Mouse (Mus musculus) liver, adult 2 months (tissue): ENCODE measurements around the gene Anapc16. TPM values are rescaled to one million over a fixed set of nuclear protein-coding genes. Genes with fewer than 3 reads are reported as not detected.
A peak's percentile ranks its signal among the peaks of the same experiment; 100 is the strongest.
"Not testable (repeated sequence)": the region's sequence is repeated elsewhere in the genome, so short reads cannot be mapped to it uniquely, and the experiment has no call there.

Experiments used
- DNase-seq: peaks from one replicate; pipeline ENCODE4 v3.0.0-alpha.2; 2011; ENCODE audit warnings: low read depth, low spot score; ENCODE audit errors: extremely low read depth
- H3K27ac ChIP-seq: fragments of 200-500 bp; replicated peaks from 2 replicates; pipeline ENCODE4 v1.5.1; 2012; ENCODE audit warnings: low read depth, mild to moderate bottlenecking, control low read depth, inconsistent platforms, low read length; ENCODE audit not compliant: insufficient read depth
- H3K27me3 ChIP-seq: fragments of 200-500 bp; 2 replicates; pipeline ENCODE4 v1.6.1; 2012; ENCODE audit warnings: mild to moderate bottlenecking, moderate library complexity, low read length, inconsistent platforms; ENCODE audit not compliant: control insufficient read depth, insufficient read depth
- H3K36me3 ChIP-seq: fragments of 200-500 bp; 2 replicates; pipeline ENCODE4 v1.6.1; 2012; ENCODE audit warnings: low read length, inconsistent platforms; ENCODE audit not compliant: control insufficient read depth, insufficient read depth
- H3K4me1 ChIP-seq: fragments of 200-500 bp; 2 replicates; pipeline ENCODE4 v1.6.1; 2011; ENCODE audit warnings: low read length; ENCODE audit not compliant: control insufficient read depth, insufficient read depth
- H3K4me3 ChIP-seq: fragments of 200-500 bp; 2 replicates; pipeline ENCODE4 v1.5.1; 2011; ENCODE audit warnings: low read depth, mild to moderate bottlenecking, control low read depth, low read length, moderate library complexity; ENCODE audit not compliant: insufficient read depth
- H3K79me2 ChIP-seq: fragments of 200-500 bp; 2 replicates; pipeline ENCODE4 v1.6.1; 2012; ENCODE audit warnings: inconsistent platforms, mild to moderate bottlenecking, low read length, moderate library complexity; ENCODE audit not compliant: control insufficient read depth, insufficient read depth
- H3K9ac ChIP-seq: fragments of 200-500 bp; 2 replicates; pipeline ENCODE4 v1.6.1; 2012; ENCODE audit warnings: low read depth, mild to moderate bottlenecking, control low read depth, inconsistent platforms, low read length
- CTCF ChIP-seq: fragments of 200-500 bp; IDR thresholded peaks from 2 replicates; pipeline ENCODE4 v1.5.1; 2011; ENCODE audit warnings: low read depth, low read length, control low read depth
- POLR2A ChIP-seq: fragments of 200-500 bp; IDR thresholded peaks from 2 replicates; pipeline ENCODE4 v1.6.1; 2011; ENCODE audit warnings: low read length, control low read depth; ENCODE audit not compliant: insufficient read depth; ENCODE audit errors: extremely low read depth
- WGBS: fragments of 180-500 bp; shearing (Covaris S2); methylation state at CpG from one replicate; pipeline ENCODE4 v1.1.7; 2018; 5-methylcytosine and 5-hydroxymethylcytosine counted together
- polyA plus RNA-seq: library from polyadenylated mRNA; depleted of rRNA; stranded (reverse); fragments of >200 nt; gene quantifications from 2 replicates; pipeline ENCODE4 v1.2.3, GENCODE M21; 2012
- total RNA-seq: library from RNA; depleted of rRNA; stranded (reverse); fragments of >200 nt; gene quantifications from 2 replicates; pipeline ENCODE4 v1.2.3, GENCODE M21; 2014

The Anapc16 gene
- total and polyA plus RNA-seq, 2 experiments = 22.8 to 48.9 TPM

- 91% methylated on average over 3 of the region's 3 CpGs for whole genome bisulfite sequencing
- no peak for DNase-seq
- Histone ChIP-seq H3K27ac (no peak overlapping the region), H3K9ac (no peak overlapping the region), H3K79me2 (peaks cover 15% of the 10 kb centered on the region; the same call in 1 of the 2 replicates), H3K4me1 (peaks cover 7% of the 10 kb centered on the region), H3K4me3 (no peak overlapping the region), H3K36me3 (peaks cover 13% of the 10 kb centered on the region), H3K27me3 (no peaks in the 10 kb centered on the region)
- TF ChIP-seq POLR2A = no peak
- no peak for TF ChIP-seq CTCF
Observed at GRCm38 (mm10) chr10:59999057-59999456, 3.9 kb downstream of the Anapc16 start.

- Histone ChIP-seq H3K4me3 (no peak overlapping the region), H3K27ac (no peak overlapping the region), H3K9ac (no peak overlapping the region), H3K4me1 (peaks cover 7% of the 10 kb centered on the region), H3K79me2 (peaks cover 15% of the 10 kb centered on the region; the same call in 1 of the 2 replicates), H3K36me3 (peaks cover 17% of the 10 kb centered on the region), H3K27me3 (no peaks in the 10 kb centered on the region)
- TF ChIP-seq POLR2A (no peak), CTCF (peak; percentile 11; the same call in 1 of the 2 replicates)
- DNase-seq = peak; percentile 45
- WGBS = 16% methylated on average over 7 of the region's 7 CpGs
Observed at GRCm38 (mm10) chr10:59997591-59997990, 5.3 kb downstream of the Anapc16 start.

- TF ChIP-seq POLR2A (no peak), CTCF (no peak)
- Histone ChIP-seq H3K9ac (no peak overlapping the region), H3K27ac (no peak overlapping the region), H3K36me3 (peaks cover 17% of the 10 kb centered on the region), H3K27me3 (no peaks in the 10 kb centered on the region), H3K4me1 (peaks cover 11% of the 10 kb centered on the region; the same call in 1 of the 2 replicates), H3K4me3 (no peak overlapping the region), H3K79me2 (peaks cover 4% of the 10 kb centered on the region; the same call in 1 of the 2 replicates)
- 97% methylated on average over 6 of the region's 6 CpGs for WGBS
- DNase-seq = no peak
Observed at GRCm38 (mm10) chr10:59995889-59996288, 7.0 kb downstream of the Anapc16 start.

- peaks cover 34% of the 10 kb centered on the region for H3K36me3 ChIP-seq
- not testable (repeated sequence) for H3K4me3 ChIP-seq, H3K79me2 ChIP-seq, DNase-seq, H3K27ac ChIP-seq, H3K9ac ChIP-seq, H3K27me3 ChIP-seq
- WGBS = 96% methylated on average over 2 of the region's 3 CpGs
- H3K4me1 ChIP-seq = peaks cover 14% of the 10 kb centered on the region
Observed at GRCm38 (mm10) chr10:59993813-59994212, 9.1 kb downstream of the Anapc16 start.

GRCm38 (mm10) chr10:59992024-59992423, 10.9 kb downstream of the Anapc16 start:
- TF ChIP-seq CTCF (no peak), POLR2A (no peak)
- H3K27me3 ChIP-seq = no peaks in the 10 kb centered on the region
- H3K9ac ChIP-seq = no peak overlapping the region
- WGBS = 90% methylated on average over 8 of the region's 8 CpGs
- H3K27ac ChIP-seq = peak overlapping the region; percentile 65; the same call in 1 of the 2 replicates
- H3K79me2 ChIP-seq = no peaks in the 10 kb centered on the region; the same call in 1 of the 2 replicates
- no peak overlapping the region for H3K4me3 ChIP-seq
- no peak for DNase-seq
- peaks cover 47% of the 10 kb centered on the region for H3K36me3 ChIP-seq
- peaks cover 12% of the 10 kb centered on the region for H3K4me1 ChIP-seq

- no peaks in the 10 kb centered on the region for H3K27me3 ChIP-seq
Observed at GRCm38 (mm10) chr10:59991262-59991880, 11.6 kb downstream of the Anapc16 start.

More at GRCm38 (mm10) chr10:59991262-59991880, 11.6 kb downstream of the Anapc16 start:
- DNase-seq = peak; percentile 88
- Histone ChIP-seq H3K79me2 (no peaks in the 10 kb centered on the region; the same call in 1 of the 2 replicates), H3K27ac (peak overlapping the region; percentile 65), H3K9ac (peak overlapping the region; percentile 5; the same call in 1 of the 2 replicates), H3K4me3 (no peak overlapping the region), H3K4me1 (peaks cover 12% of the 10 kb centered on the region), H3K36me3 (peaks cover 47% of the 10 kb centered on the region)
- WGBS = 35% methylated on average over 9 of the region's 9 CpGs
- TF ChIP-seq POLR2A (no peak), CTCF (no peak; the same call in 1 of the 2 replicates)
